Mouse (Mus musculus) lung, embryonic 15.5 days (tissue): Measurements from ENCODE around the gene Pabpn1. TPM values are rescaled to one million over a fixed set of nuclear protein-coding genes. Genes with fewer than 3 reads are reported as not detected.
"Not testable (repeated sequence)": the region's sequence is repeated elsewhere in the genome, so short reads cannot be mapped to it uniquely, and the experiment has no call there.

Experiments used
- ATAC-seq: fragments of 200-750 bp; cut with Nextera tagmentation; 2 replicates; pipeline ENCODE4 v1.8.0; 2017; ENCODE audit warnings: moderate number of reproducible peaks, borderline replicate concordance; ENCODE audit not compliant: low FRiP score, low TSS enrichment; ENCODE audit errors: extremely low read depth
- H3K27ac ChIP-seq: fragments of 300-500 bp; sonication (generic); 2 replicates; pipeline ENCODE4 v1.5.1; 2015; ENCODE audit warnings: moderate library complexity, mild to moderate bottlenecking, inconsistent platforms
- H3K27me3 ChIP-seq: fragments of 300-500 bp; sonication (generic); 2 replicates; pipeline ENCODE4 v1.6.1; 2015; ENCODE audit warnings: inconsistent platforms
- H3K36me3 ChIP-seq: fragments of 300-500 bp; sonication (generic); 2 replicates; pipeline ENCODE4 v1.6.1; 2015; ENCODE audit warnings: inconsistent platforms
- H3K4me1 ChIP-seq: fragments of 300-500 bp; sonication (generic); 2 replicates; pipeline ENCODE4 v1.6.1; 2015; ENCODE audit warnings: inconsistent platforms
- H3K4me2 ChIP-seq: fragments of 300-500 bp; sonication (generic); 2 replicates; pipeline ENCODE4 v1.6.1; 2015; ENCODE audit warnings: inconsistent platforms, mild to moderate bottlenecking, moderate library complexity
- H3K4me3 ChIP-seq: fragments of 300-500 bp; sonication (generic); 2 replicates; pipeline ENCODE4 v1.5.1; 2015; ENCODE audit warnings: mild to moderate bottlenecking, inconsistent platforms
- H3K9ac ChIP-seq: fragments of 300-500 bp; sonication (generic); 2 replicates; pipeline ENCODE4 v1.6.1; 2015; ENCODE audit warnings: inconsistent platforms
- H3K9me3 ChIP-seq: fragments of 300-500 bp; sonication (generic); 2 replicates; pipeline ENCODE4 v1.6.1; 2016; ENCODE audit warnings: inconsistent platforms
- WGBS: fragments of 180-500 bp; shearing (Covaris S2); methylation state at CpG from one replicate; pipeline ENCODE4 v1.1.7; 2015; 5-methylcytosine and 5-hydroxymethylcytosine counted together
- polyA plus RNA-seq: library from polyadenylated mRNA; unstranded; fragments of >200 nt; fragmentation: Nextera tagmentation; extraction: Ambion mirVana; gene quantifications from 2 replicates; pipeline ENCODE4 v1.2.1, GENCODE M21; 2015

Gene Pabpn1
- polyA plus RNA-seq, 1 experiment from 2014 or later = 102 TPM

- Histone ChIP-seq H3K36me3 (no peaks in the 10 kb centered on the region), H3K9ac (no peak overlapping the region), H3K27ac (peak overlapping the region; percentile 37; the same call in 1 of the 2 replicates), H3K27me3 (0 out of 2 replicates have a peak, but pooled peaks cover 4% of the 10 kb centered on the region), H3K4me1 (peaks cover 5% of the 10 kb centered on the region; the same call in 1 of the 2 replicates), H3K9me3 (no peaks in the 10 kb centered on the region), H3K4me3 (no peak overlapping the region), H3K4me2 (no peak overlapping the region)
- no peak for ATAC-seq
- 66% methylated on average over 3 of the region's 3 CpGs for WGBS
These were observed 47.9 kb downstream of the Pabpn1 start for GRCm38 (mm10) chr14:54940176-54940530.

GRCm38 (mm10) chr14:54941024-54941978 is 49.0 kb downstream of the Pabpn1 start:
- Histone ChIP-seq H3K4me1 (peaks cover 5% of the 10 kb centered on the region; the same call in 1 of the 2 replicates), H3K36me3 (no peaks in the 10 kb centered on the region), H3K4me3 (no peak overlapping the region), H3K27ac (no peak overlapping the region), H3K9ac (no peak overlapping the region), H3K4me2 (no peak overlapping the region), H3K9me3 (no peaks in the 10 kb centered on the region), H3K27me3 (0 out of 2 replicates have a peak, but pooled peaks cover 2% of the 10 kb centered on the region)
- whole genome bisulfite sequencing = 54% methylated on average over 13 of the region's 13 CpGs
- ATAC-seq = no peak

GRCm38 (mm10) chr14:54942479-54942878 is 50.2 kb downstream of the Pabpn1 start:
- H3K9me3 ChIP-seq = no peaks in the 10 kb centered on the region
- 78% methylated on average over 8 of the region's 8 CpGs for WGBS
- no peak overlapping the region for H3K9ac ChIP-seq
- no peak overlapping the region for H3K4me3 ChIP-seq
- H3K4me1 ChIP-seq = peaks cover 5% of the 10 kb centered on the region; the same call in 1 of the 2 replicates
- H3K36me3 ChIP-seq = no peaks in the 10 kb centered on the region
- H3K27me3 ChIP-seq = 0 out of 2 replicates have a peak, but pooled peaks cover 2% of the 10 kb centered on the region
- no peak for ATAC-seq
- no peak overlapping the region for H3K4me2 ChIP-seq
- no peak overlapping the region for H3K27ac ChIP-seq

- Histone ChIP-seq H3K36me3 (no peaks in the 10 kb centered on the region), H3K4me3 (no peak overlapping the region), H3K27me3 (0 out of 2 replicates have a peak, but pooled peaks cover 2% of the 10 kb centered on the region), H3K4me2 (no peak overlapping the region), H3K9ac (no peak overlapping the region), H3K9me3 (no peaks in the 10 kb centered on the region), H3K27ac (no peak overlapping the region), H3K4me1 (peaks cover 5% of the 10 kb centered on the region; the same call in 1 of the 2 replicates)
- 91% methylated on average over 7 of the region's 7 CpGs for whole genome bisulfite sequencing
- ATAC-seq = no peak
These were observed 51.7 kb downstream of the Pabpn1 start for GRCm38 (mm10) chr14:54943971-54944370.

- 64% methylated on average over 2 of the region's 2 CpGs for WGBS
- peaks cover 2% of the 10 kb centered on the region; the same call in 1 of the 2 replicates for H3K4me1 ChIP-seq
- H3K9me3 ChIP-seq = no peaks in the 10 kb centered on the region
- no peak overlapping the region for H3K4me2 ChIP-seq
- no peak for ATAC-seq
- no peak overlapping the region for H3K27ac ChIP-seq
- H3K36me3 ChIP-seq = no peaks in the 10 kb centered on the region
- H3K9ac ChIP-seq = no peak overlapping the region
- H3K4me3 ChIP-seq = no peak overlapping the region
- H3K27me3 ChIP-seq = 0 out of 2 replicates have a peak, but pooled peaks cover 2% of the 10 kb centered on the region
These were observed 52.6 kb downstream of the Pabpn1 start for GRCm38 (mm10) chr14:54944939-54945338.

- Histone ChIP-seq H3K27ac (no peak overlapping the region), H3K4me1 (no peaks in the 10 kb centered on the region), H3K9me3 (no peaks in the 10 kb centered on the region), H3K9ac (no peak overlapping the region), H3K4me2 (no peak overlapping the region), H3K36me3 (no peaks in the 10 kb centered on the region), H3K4me3 (no peak overlapping the region), H3K27me3 (0 out of 2 replicates have a peak, but pooled peaks cover 2% of the 10 kb centered on the region)
- WGBS = 72% methylated on average over 19 of the region's 19 CpGs
- ATAC-seq = no peak
These were observed 53.8 kb downstream of the Pabpn1 start for GRCm38 (mm10) chr14:54945975-54946704.

GRCm38 (mm10) chr14:54947008-54947407 is 54.7 kb downstream of the Pabpn1 start:
- H3K4me1 ChIP-seq, H3K9ac ChIP-seq, H3K4me3 ChIP-seq, H3K27ac ChIP-seq, ATAC-seq, H3K4me2 ChIP-seq, H3K9me3 ChIP-seq, H3K36me3 ChIP-seq, H3K27me3 ChIP-seq: not testable (repeated sequence)
- 82% methylated on average over 11 of the region's 11 CpGs for WGBS

Other genes with a start within 250 kb of the Pabpn1 start
- gene 1700123O20Rik, start 206.3 kb upstream of the Pabpn1 start, polyA plus RNA-seq = 74.0 and 77.9 TPM in 2 replicates
- gene Acin1, start 205.6 kb upstream of the Pabpn1 start, polyA plus RNA-seq = 119 and 122 TPM in 2 replicates
- 0.11 and 0.20 TPM in 2 replicates for gene Gm29776, start 193.7 kb upstream of the Pabpn1 start, polyA plus RNA-seq
- not detected in 2 replicates for gene Cebpe, start 180.3 kb upstream of the Pabpn1 start, polyA plus RNA-seq
- 1.4 and 1.8 TPM in 2 replicates for gene Slc7a8, start 110.6 kb upstream of the Pabpn1 start, polyA plus RNA-seq
- gene Rnf212b, start 78.4 kb upstream of the Pabpn1 start, polyA plus RNA-seq = not detected in 2 replicates
- 10.0 and 11.4 TPM in 2 replicates for gene Homez, start 21.5 kb upstream of the Pabpn1 start, polyA plus RNA-seq
- 1.1 and 1.6 TPM in 2 replicates for gene Ppp1r3e, start 14.9 kb upstream of the Pabpn1 start, polyA plus RNA-seq
- 3.0 and 3.1 TPM in 2 replicates for gene Bcl2l2, start 9.1 kb upstream of the Pabpn1 start, polyA plus RNA-seq
- not detected in 2 replicates for gene Gm20521, start 9.1 kb upstream of the Pabpn1 start, polyA plus RNA-seq
- gene Slc22a17, start 20.6 kb downstream of the Pabpn1 start, polyA plus RNA-seq = 32.5 and 34.1 TPM in 2 replicates
- 26.5 and 29.1 TPM in 2 replicates for gene Efs, start 33.6 kb downstream of the Pabpn1 start, polyA plus RNA-seq
- gene Il25, start 40.2 kb downstream of the Pabpn1 start, polyA plus RNA-seq = 0.19 TPM in 1 of 2 replicates, not detected in the other
- 0.95 and 1.0 TPM in 2 replicates for gene Cmtm5, start 43.8 kb downstream of the Pabpn1 start, polyA plus RNA-seq
- gene Myh6, start 74.4 kb downstream of the Pabpn1 start, polyA plus RNA-seq = 70.4 and 166 TPM in 2 replicates
- gene Gm17428, start 84.4 kb downstream of the Pabpn1 start, polyA plus RNA-seq = not detected in 2 replicates
- gene Myh7, start 102.1 kb downstream of the Pabpn1 start, polyA plus RNA-seq = 29.1 and 71.2 TPM in 2 replicates
- gene Ngdn, start 123.0 kb downstream of the Pabpn1 start, polyA plus RNA-seq = 81.1 and 81.3 TPM in 2 replicates
- 4.2 and 4.3 TPM in 2 replicates for gene Zfhx2, start 199.8 kb downstream of the Pabpn1 start, polyA plus RNA-seq
- gene Thtpa, start 202.3 kb downstream of the Pabpn1 start, polyA plus RNA-seq = 22.0 and 22.9 TPM in 2 replicates
- 17.2 and 18.9 TPM in 2 replicates for gene Ap1g2, start 214.1 kb downstream of the Pabpn1 start, polyA plus RNA-seq
- 0.33 and 0.37 TPM in 2 replicates for gene Jph4, start 224.4 kb downstream of the Pabpn1 start, polyA plus RNA-seq